15 mouse cellular contexts compared by ENCODE assay signal in the genomic region with DNA sequence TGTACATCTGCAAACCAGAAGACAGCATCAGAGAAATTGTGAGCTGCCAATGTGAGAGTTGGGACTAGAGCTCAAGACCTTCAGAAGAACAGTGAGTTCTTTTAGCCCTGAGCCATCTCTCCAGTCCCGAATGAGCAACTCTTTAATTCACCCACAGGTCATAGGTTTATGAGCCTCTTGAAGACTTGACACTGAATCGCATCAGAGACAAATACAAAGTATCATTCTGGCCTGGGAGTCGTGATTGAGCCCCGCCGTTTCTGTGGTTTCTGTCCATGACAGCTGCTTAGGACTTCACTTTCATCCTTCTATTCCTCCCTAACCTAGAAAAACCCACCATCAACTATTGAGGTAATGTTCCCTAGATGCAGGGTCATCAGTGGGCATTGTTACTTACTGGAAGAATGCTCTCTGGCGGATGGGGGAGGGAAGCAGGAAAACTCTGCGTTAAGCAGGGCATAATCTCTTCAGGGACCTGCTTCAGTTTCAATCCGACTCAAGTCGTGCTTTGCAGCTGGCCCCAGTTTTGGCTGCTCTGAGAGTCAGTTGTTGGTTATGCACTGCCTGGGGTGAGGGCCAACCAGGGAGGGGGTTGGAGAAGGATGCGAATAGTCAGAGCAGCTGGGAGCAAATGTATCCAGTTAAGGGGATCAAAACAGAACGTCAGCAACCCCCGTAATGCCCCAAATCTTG. TPM values are rescaled to one million over a fixed set of nuclear protein-coding genes. Genes with fewer than 3 reads are reported as not detected.
DNase-seq lines count a peak whose midpoint lies in the region; ATAC-seq and TF ChIP-seq lines count a peak whose summit lies in the region.
"Had no signal": no experiment of that assay in that cellular context is flagged by ENCODE, and none has a peak within 500 bp of the region (broad histone marks: within the 10 kb centered on the region; RNA-seq: fewer than 3 reads in every experiment).

No protein-coding gene starts in this region.

- H3K4me1 ChIP-seq in midbrain, embryonic 14.5 days (ENCODE audit: control insufficient read depth, insufficient read depth, low read length): no peaks in the 10 kb centered on the region
- peaks cover 24% of the 10 kb centered on the region for H3K4me1 ChIP-seq in midbrain, embryonic 13.5 days (replicated peaks)

- H3K9ac ChIP-seq in midbrain, embryonic 14.5 days (replicated peaks; ENCODE audit: low read length): no peak overlapping the region
- H3K9ac ChIP-seq in midbrain, embryonic 13.5 days (replicated peaks): no peak overlapping the region
- H3K9ac ChIP-seq: liver, embryonic 13.5 days had no signal

- intact Hi-C loops in gastrocnemius, adult 2 months (cut with DNase I): no loop called here
- intact Hi-C loops in heart, postnatal 14 days (cut with DNase I): no loop called here

- H3K36me3 ChIP-seq in midbrain, embryonic 14.5 days (ENCODE audit: control insufficient read depth, insufficient read depth, low read length): no peaks in the 10 kb centered on the region
- H3K36me3 ChIP-seq in midbrain, embryonic 13.5 days: no peaks in the 10 kb centered on the region
- H3K36me3 ChIP-seq: hindbrain, embryonic 10.5 days; liver, embryonic 13.5 days had no signal

- WGBS in midbrain, embryonic 14.5 days: 37% methylated on average over 12 of the region's 12 CpGs
- WGBS in midbrain, embryonic 13.5 days: 37% methylated on average over 12 of the region's 12 CpGs

- ATAC-seq in midbrain, embryonic 14.5 days (ENCODE audit: low FRiP score, low TSS enrichment): no peak
- no peak for ATAC-seq in midbrain, embryonic 13.5 days

- no peaks in the 10 kb centered on the region for H3K9me3 ChIP-seq in midbrain, embryonic 14.5 days (ENCODE audit: control insufficient read depth, low read length)
- H3K9me3 ChIP-seq in midbrain, embryonic 13.5 days: no peaks in the 10 kb centered on the region
- H3K9me3 ChIP-seq: hindbrain, embryonic 10.5 days; liver, embryonic 13.5 days had no signal

- no peaks in the 10 kb centered on the region for H3K27me3 ChIP-seq in midbrain, embryonic 14.5 days (ENCODE audit: control insufficient read depth, insufficient read depth, low read length)
- peaks cover 5% of the 10 kb centered on the region; the same call in 1 of the 2 replicates for H3K27me3 ChIP-seq in midbrain, embryonic 13.5 days
- H3K27me3 ChIP-seq: liver, embryonic 13.5 days had no signal

- no peak overlapping the region for H3K4me3 ChIP-seq in gastrocnemius, adult 2 months
- no peak overlapping the region for H3K4me3 ChIP-seq in midbrain, embryonic 14.5 days (replicated peaks; ENCODE audit: low read depth, low read length)
- no peak overlapping the region for H3K4me3 ChIP-seq in midbrain, embryonic 13.5 days (replicated peaks)
- H3K4me3 ChIP-seq: hindbrain, embryonic 10.5 days; layer of hippocampus, adult 2 months; liver, embryonic 13.5 days had no signal

- no peak overlapping the region for H3K4me2 ChIP-seq in midbrain, embryonic 14.5 days (ENCODE audit: low read length)
- H3K4me2 ChIP-seq in midbrain, embryonic 13.5 days (replicated peaks): no peak overlapping the region
- H3K4me2 ChIP-seq: liver, embryonic 13.5 days had no signal

- peak; percentile 70 for DNase-seq in gastrocnemius, adult 2 months
- no peak for DNase-seq in gastrocnemius, adult 18-20 months (ENCODE audit: low spot score)
- peak; percentile 41 for DNase-seq in midbrain, embryonic 14.5 days
- DNase-seq in heart, postnatal 14 days: peak; percentile 48 to 57
- DNase-seq in testis, postnatal 10 days (ENCODE audit: low spot score): peak; percentile 67
- DNase-seq in frontal cortex, postnatal 10 days (ENCODE audit: low spot score in 2 of 2): no peak
- DNase-seq in cerebellum, adult 9-11 months: no peak
- DNase-seq: liver, embryonic 13.5 days; lung, postnatal 36 days; spleen, adult 18-20 months had no signal

- H3K27ac ChIP-seq in gastrocnemius, adult 2 months: no peak overlapping the region
- H3K27ac ChIP-seq in midbrain, embryonic 14.5 days (replicated peaks; ENCODE audit: low read depth, low read length): no peak overlapping the region
- H3K27ac ChIP-seq in midbrain, embryonic 13.5 days: no peak overlapping the region
- H3K27ac ChIP-seq: hindbrain, embryonic 10.5 days; layer of hippocampus, adult 2 months; liver, embryonic 13.5 days; stomach, postnatal 0 days had no signal

- no peak for TF ChIP-seq CTCF in gastrocnemius, adult 2 months (IDR thresholded peaks at IDR 0.05)

RNA-seq across cellular contexts. Expression of a gene that starts 10.0 kb away (rescaled TPM):
- total RNA-seq in gastrocnemius, adult 2 months (2021): not detected
- total RNA-seq in gastrocnemius, adult 18-20 months (2021): under 1 TPM in 1 of 2 experiments, not detected in 1; 0.25 TPM
- 2.6 and 4.6 TPM in 2 replicates for polyA plus RNA-seq in midbrain, embryonic 14.5 days (2014; fragmentation: Nextera tagmentation; extraction: Ambion mirVana)
- 5.6 and 12.0 TPM in 2 replicates for polyA plus RNA-seq in midbrain, embryonic 13.5 days (2015; fragmentation: Nextera tagmentation; extraction: Ambion mirVana)
- total RNA-seq in heart, postnatal 14 days (2021): under 1 TPM; 0.33 to 0.34 TPM
- total RNA-seq: layer of hippocampus, adult 2 months; left cerebral cortex, postnatal 10 days had no signal

RNA-seq across cellular contexts. Expression of a gene that starts 22.2 kb away (rescaled TPM):
- 1,000 to 10,000 TPM; 1,007 to 1,209 TPM for total RNA-seq in gastrocnemius, adult 2 months (2021)
- total RNA-seq in gastrocnemius, adult 18-20 months (2021): 1,000 to 10,000 TPM in 1 of 2 experiments, 100 to 1,000 TPM in 1; 945 to 1,002 TPM
- 796 and 925 TPM in 2 replicates for polyA plus RNA-seq in midbrain, embryonic 14.5 days (2014; fragmentation: Nextera tagmentation; extraction: Ambion mirVana)
- polyA plus RNA-seq in midbrain, embryonic 13.5 days (2015; fragmentation: Nextera tagmentation; extraction: Ambion mirVana): 772 and 835 TPM in 2 replicates
- 1,000 to 10,000 TPM; 1,427 to 1,430 TPM for total RNA-seq in heart, postnatal 14 days (2021)

RNA-seq across cellular contexts. Expression of a gene that starts 28.4 kb away (rescaled TPM):
- 10 to 100 TPM; 44.5 to 50.0 TPM for total RNA-seq in gastrocnemius, adult 2 months (2021)
- total RNA-seq in gastrocnemius, adult 18-20 months (2021): 10 to 100 TPM; 40.4 to 47.5 TPM
- 37.9 and 41.5 TPM in 2 replicates for polyA plus RNA-seq in midbrain, embryonic 14.5 days (2014; fragmentation: Nextera tagmentation; extraction: Ambion mirVana)
- polyA plus RNA-seq in midbrain, embryonic 13.5 days (2015; fragmentation: Nextera tagmentation; extraction: Ambion mirVana): 56.4 and 63.7 TPM in 2 replicates
- 10 to 100 TPM; 44.8 to 45.0 TPM for total RNA-seq in heart, postnatal 14 days (2021)

RNA-seq across cellular contexts. Expression of a gene that starts 46.1 kb away (rescaled TPM):
- 10 to 100 TPM; 50.7 to 53.2 TPM for total RNA-seq in gastrocnemius, adult 2 months (2021)
- 10 to 100 TPM; 38.5 to 43.6 TPM for total RNA-seq in gastrocnemius, adult 18-20 months (2021)
- 28.6 and 37.3 TPM in 2 replicates for polyA plus RNA-seq in midbrain, embryonic 14.5 days (2014; fragmentation: Nextera tagmentation; extraction: Ambion mirVana)
- 50.3 and 51.3 TPM in 2 replicates for polyA plus RNA-seq in midbrain, embryonic 13.5 days (2015; fragmentation: Nextera tagmentation; extraction: Ambion mirVana)
- total RNA-seq in heart, postnatal 14 days (2021): 10 to 100 TPM; 72.0 to 72.9 TPM

Comparison
In these comparisons a context has a peak if more than half of its experiments do, and no peak if none do; other contexts are left out.
1. DNase-seq: peak in gastrocnemius, adult 2 months (single experiment), midbrain, embryonic 14.5 days (single experiment), heart, postnatal 14 days (2 of 2) and testis, postnatal 10 days (single experiment); none in gastrocnemius, adult 18-20 months (single experiment), frontal cortex, postnatal 10 days (0 of 2) and cerebellum, adult 9-11 months (single experiment).